Mouse (Mus musculus) erythroid progenitor cell, adult 5-6 weeks (primary cell): ENCODE data around the gene Arhgap19. TPM values are rescaled to one million over a fixed set of nuclear protein-coding genes. Genes with fewer than 3 reads are reported as not detected.
A peak's percentile ranks its signal among the peaks of the same experiment; 100 is the strongest.

Experiments
- ATAC-seq: replicated peaks from 2 replicates; pipeline ENCODE4 v1.8.0; 2016; ENCODE audit warnings: moderate number of reproducible peaks, mild to moderate bottlenecking, moderate TSS enrichment, inconsistent platforms; ENCODE audit not compliant: poor library complexity, low FRiP score, severe bottlenecking
- total RNA-seq, 2 experiments: library from RNA; stranded (forward) in 1 of 2; stranded (reverse) in 1 of 2; fragments of 150-400 nt in 1 of 2; fragments of 186-747, 209-891 nt in 1 of 2; gene quantifications; 2 replicates each; pipeline versions ENCODE4 v1.2.3 to v1.2.4; 2015 to 2017; ENCODE audit warnings: low replicate concordance in 2 of 2

The Arhgap19 gene
- total RNA-seq, 2 experiments from 2014 or later = 83.4 to 98.9 TPM

- no peak for ATAC-seq
Observed at GRCm38 (mm10) chr19:41832501-41833201, 30.8 kb upstream of the Arhgap19 start.

GRCm38 (mm10) chr19:41831718-41832391, 30.0 kb upstream of the Arhgap19 start:
- ATAC-seq = no peak

- no peak for ATAC-seq
Observed at GRCm38 (mm10) chr19:41831101-41831570, 29.3 kb upstream of the Arhgap19 start.

- ATAC-seq = peak; percentile 45; the same call in 1 of the 2 replicates
Observed at GRCm38 (mm10) chr19:41830106-41831031, 28.5 kb upstream of the Arhgap19 start.

- peak; percentile 91 for ATAC-seq
Observed at GRCm38 (mm10) chr19:41829381-41830105, 27.7 kb upstream of the Arhgap19 start, which contains the start of gene Frat1. Gene Frat1 (plus strand): TSS chr19:41829970.

- no peak for ATAC-seq
Observed at GRCm38 (mm10) chr19:41828941-41829340, 27.1 kb upstream of the Arhgap19 start.

GRCm38 (mm10) chr19:41826529-41826928, 24.7 kb upstream of the Arhgap19 start:
- ATAC-seq = no peak

GRCm38 (mm10) chr19:41824950-41825349, 23.1 kb upstream of the Arhgap19 start:
- no peak for ATAC-seq

GRCm38 (mm10) chr19:41822589-41822988, 20.7 kb upstream of the Arhgap19 start:
- ATAC-seq = no peak

GRCm38 (mm10) chr19:41821436-41821835, 19.6 kb upstream of the Arhgap19 start:
- ATAC-seq = no peak

GRCm38 (mm10) chr19:41818749-41819148, 16.9 kb upstream of the Arhgap19 start:
- ATAC-seq = no peak

- ATAC-seq = no peak
Observed at GRCm38 (mm10) chr19:41817325-41817724, 15.5 kb upstream of the Arhgap19 start.

GRCm38 (mm10) chr19:41816915-41817314, 15.1 kb upstream of the Arhgap19 start:
- ATAC-seq = no peak

- ATAC-seq = no peak
Observed at GRCm38 (mm10) chr19:41816410-41816809, 14.6 kb upstream of the Arhgap19 start.

- ATAC-seq = no peak
Observed at GRCm38 (mm10) chr19:41813374-41813773, 11.5 kb upstream of the Arhgap19 start.

GRCm38 (mm10) chr19:41812525-41812924, 10.7 kb upstream of the Arhgap19 start:
- ATAC-seq = no peak

GRCm38 (mm10) chr19:41810074-41810473, 8.2 kb upstream of the Arhgap19 start:
- ATAC-seq = no peak

- peak; percentile 21; the same call in 1 of the 2 replicates for ATAC-seq
Observed at GRCm38 (mm10) chr19:41808104-41808634, 6.3 kb upstream of the Arhgap19 start.

- peak; percentile 77 for ATAC-seq
Observed at GRCm38 (mm10) chr19:41807497-41807896, 5.7 kb upstream of the Arhgap19 start.
